ENCODE assay signal across 12 mouse cellular contexts in genomic region chr4:128789646-128790045, GRCm38 (mm10). TPM values are rescaled to one million over a fixed set of nuclear protein-coding genes. Genes with fewer than 3 reads are reported as not detected.
A peak's percentile ranks its signal among the peaks of the same experiment; 100 is the strongest.
DNase-seq lines count a peak whose midpoint lies in the region; ATAC-seq and TF ChIP-seq lines count a peak whose summit lies in the region.
"Had no signal": no experiment of that assay in that cellular context is flagged by ENCODE, and none has a peak within 500 bp of the region (broad histone marks: within the 10 kb centered on the region; RNA-seq: fewer than 3 reads in every experiment).

No protein-coding gene starts in this region.

- no peaks in the 10 kb centered on the region for H3K9me3 ChIP-seq in kidney, embryonic 15.5 days (replicated peaks)
- no peaks in the 10 kb centered on the region for H3K9me3 ChIP-seq in lung, embryonic 14.5 days (ENCODE audit: low read depth, low read length)
- no peaks in the 10 kb centered on the region for H3K9me3 ChIP-seq in neural tube, embryonic 15.5 days (replicated peaks)
- H3K9me3 ChIP-seq: midbrain, embryonic 12.5 days had no signal

- peaks cover 66% of the 10 kb centered on the region for H3K36me3 ChIP-seq in kidney, embryonic 15.5 days
- H3K36me3 ChIP-seq in lung, embryonic 14.5 days (ENCODE audit: insufficient read depth): peaks cover 62% of the 10 kb centered on the region
- H3K36me3 ChIP-seq in neural tube, embryonic 15.5 days: peaks cover 33% of the 10 kb centered on the region

- peak; percentile 36; the same call in 1 of the 2 replicates for ATAC-seq in kidney, embryonic 15.5 days (replicated peaks; ENCODE audit: low FRiP score)
- peak; percentile 21; the same call in 1 of the 2 replicates for ATAC-seq in lung, embryonic 14.5 days (ENCODE audit: insufficient read depth)
- no peak for ATAC-seq in monocyte, adult 5-6 weeks (replicated peaks; ENCODE audit: insufficient number of reproducible peaks, low FRiP score, low TSS enrichment, poor library complexity, severe bottlenecking)
- ATAC-seq in neural tube, embryonic 15.5 days (ENCODE audit: low FRiP score): no peak
- ATAC-seq: forebrain, embryonic 16.5 days had no signal

- peak overlapping the region; percentile 34 for H3K27ac ChIP-seq in kidney, embryonic 15.5 days
- no peak overlapping the region for H3K27ac ChIP-seq in lung, embryonic 14.5 days (ENCODE audit: low read depth)
- no peak overlapping the region for H3K27ac ChIP-seq in neural tube, embryonic 15.5 days (replicated peaks)
- H3K27ac ChIP-seq: midbrain, embryonic 12.5 days had no signal

- H3K27me3 ChIP-seq in kidney, embryonic 15.5 days: no peaks in the 10 kb centered on the region
- no peaks in the 10 kb centered on the region for H3K27me3 ChIP-seq in lung, embryonic 14.5 days (ENCODE audit: insufficient read depth, low read length)
- H3K27me3 ChIP-seq in neural tube, embryonic 15.5 days (replicated peaks): no peaks in the 10 kb centered on the region
- H3K27me3 ChIP-seq: midbrain, embryonic 12.5 days had no signal

- H3K4me1 ChIP-seq in kidney, embryonic 15.5 days: peaks cover 44% of the 10 kb centered on the region
- H3K4me1 ChIP-seq in lung, embryonic 14.5 days (ENCODE audit: insufficient read depth): no peaks in the 10 kb centered on the region
- H3K4me1 ChIP-seq in neural tube, embryonic 15.5 days: peaks cover 2% of the 10 kb centered on the region; the same call in 1 of the 2 replicates

- H3K4me3 ChIP-seq in kidney, embryonic 15.5 days (replicated peaks): 0 out of 2 replicates have a peak overlapping the region, but pooled peaks have one; percentile 1
- no peak overlapping the region for H3K4me3 ChIP-seq in lung, embryonic 14.5 days (ENCODE audit: low read depth, low read length)
- no peak overlapping the region for H3K4me3 ChIP-seq in neural tube, embryonic 15.5 days (replicated peaks)
- H3K4me3 ChIP-seq: midbrain, embryonic 12.5 days had no signal

- H3K9ac ChIP-seq in kidney, embryonic 15.5 days: no peak overlapping the region
- no peak overlapping the region for H3K9ac ChIP-seq in lung, embryonic 14.5 days
- H3K9ac ChIP-seq in neural tube, embryonic 15.5 days (replicated peaks): no peak overlapping the region
- H3K9ac ChIP-seq: midbrain, embryonic 12.5 days had no signal

- 47% methylated on average over 18 of the region's 18 CpGs for WGBS in kidney, embryonic 15.5 days
- 47% methylated on average over 18 of the region's 18 CpGs for WGBS in lung, embryonic 14.5 days
- WGBS in neural tube, embryonic 15.5 days: 46% methylated on average over 18 of the region's 18 CpGs

- peak; percentile 48 for DNase-seq in urinary bladder, postnatal 25 days (ENCODE audit: low spot score)
- DNase-seq in urinary bladder, postnatal 4 days (ENCODE audit: low spot score in 2 of 2): no peak
- no peak for DNase-seq in lung, embryonic 14.5 days
- DNase-seq in left cerebral cortex, postnatal 14 days (ENCODE audit: low spot score in 2 of 2): no peak
- DNase-seq in layer of hippocampus, adult 9-11 months: no peak
- DNase-seq: adrenal gland, postnatal 14 days; cerebellum, adult 9-10 months had no signal

- H3K4me2 ChIP-seq in kidney, embryonic 15.5 days: peak overlapping the region; percentile 39
- H3K4me2 ChIP-seq in lung, embryonic 14.5 days: peak overlapping the region; percentile 41
- no peak overlapping the region for H3K4me2 ChIP-seq in neural tube, embryonic 15.5 days
- H3K4me2 ChIP-seq: midbrain, embryonic 12.5 days had no signal

- intact Hi-C loops in left cerebral cortex, postnatal 14 days (cut with DNase I): no loop called here

- no peak for TF ChIP-seq CTCF in lung, embryonic 14.5 days (IDR thresholded peaks at IDR 0.05; ENCODE audit: low read depth)

RNA-seq across cellular contexts. Expression of gene Zfp362, which starts 16.2 kb away (rescaled TPM):
- polyA plus RNA-seq in kidney, embryonic 15.5 days (2015; fragmentation: Nextera tagmentation; extraction: Ambion mirVana): 37.5 and 43.8 TPM in 2 replicates
- 41.9 and 48.0 TPM in 2 replicates for polyA plus RNA-seq in lung, embryonic 14.5 days (2014; fragmentation: Nextera tagmentation; extraction: Ambion mirVana)
- total RNA-seq in left cerebral cortex, postnatal 14 days (2021): 10 to 100 TPM; 37.9 to 39.1 TPM
- total RNA-seq in monocyte, adult 5-6 weeks (2017): 3.6 to 8.3 TPM (median 5.7 TPM) in 3 replicates
- 29.3 and 33.6 TPM in 2 replicates for polyA plus RNA-seq in neural tube, embryonic 15.5 days (2015; fragmentation: Nextera tagmentation; extraction: Ambion mirVana)

RNA-seq across cellular contexts. Expression of gene A3galt2, which starts 34.5 kb away (rescaled TPM):
- polyA plus RNA-seq in kidney, embryonic 15.5 days (2015; fragmentation: Nextera tagmentation; extraction: Ambion mirVana): 0.22 and 0.28 TPM in 2 replicates
- polyA plus RNA-seq in lung, embryonic 14.5 days (2014; fragmentation: Nextera tagmentation; extraction: Ambion mirVana): 0.17 and 0.30 TPM in 2 replicates
- total RNA-seq in left cerebral cortex, postnatal 14 days (2021): under 1 TPM; 0.42 to 0.75 TPM
- total RNA-seq in monocyte, adult 5-6 weeks (2017): 0.19 to 0.57 TPM in 2 of 3 replicates, not detected in the other
- 0.34 and 0.41 TPM in 2 replicates for polyA plus RNA-seq in neural tube, embryonic 15.5 days (2015; fragmentation: Nextera tagmentation; extraction: Ambion mirVana)

Comparison
In these comparisons a context has a peak if more than half of its experiments do, and no peak if none do; other contexts are left out.
1. ATAC-seq: peak in kidney, embryonic 15.5 days (single experiment) and lung, embryonic 14.5 days (single experiment); none in monocyte, adult 5-6 weeks (single experiment) and neural tube, embryonic 15.5 days (single experiment).